Mouse (Mus musculus) thymus, postnatal 4 days (tissue): Measurements from ENCODE around the gene Olfr820.
"Not testable (repeated sequence)": the region's sequence is repeated elsewhere in the genome, so short reads cannot be mapped to it uniquely, and the experiment has no call there.

ENCODE experiments used
- DNase-seq: peaks from one replicate; pipeline ENCODE4 v3.0.0; 2021

The Olfr820 gene

DNA sequence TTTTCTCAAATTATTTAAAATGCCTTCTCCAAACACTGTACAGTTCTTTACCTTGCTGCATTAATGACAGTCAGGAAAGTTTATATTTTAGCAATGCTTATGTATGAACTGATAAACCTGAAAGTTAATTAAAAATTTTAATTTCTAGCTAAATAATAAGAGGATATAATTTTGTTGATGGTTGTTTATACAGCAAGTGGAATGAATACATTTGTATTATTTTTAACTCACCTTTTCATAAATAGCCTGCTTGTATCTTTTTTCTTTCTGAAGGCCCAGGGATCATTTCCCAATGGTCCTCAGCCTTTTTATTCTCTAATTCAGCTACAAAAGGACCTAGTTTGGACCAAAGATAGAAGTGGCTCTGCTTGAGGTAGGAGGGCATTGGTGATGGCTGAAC lies at the start of gene Olfr820:
Olfr820 (plus strand) TSS at position 301 of the 400 bp plus-strand sequence.
- DNase-seq: no peak

GRCm38 (mm10) chr10:129966232-129966631 lies 46.2 kb upstream of the Olfr820 start:
- not testable (repeated sequence) for DNase-seq

- not testable (repeated sequence) for DNase-seq
Measured at GRCm38 (mm10) chr10:129967166-129967565, 45.3 kb upstream of the Olfr820 start, which contains the start of gene Olfr819. Gene Olfr819, minus strand, starts transcription at chr10:129967266.

- DNase-seq: not testable (repeated sequence)
Measured at GRCm38 (mm10) chr10:129972994-129973393, 39.4 kb upstream of the Olfr820 start.

DNA sequence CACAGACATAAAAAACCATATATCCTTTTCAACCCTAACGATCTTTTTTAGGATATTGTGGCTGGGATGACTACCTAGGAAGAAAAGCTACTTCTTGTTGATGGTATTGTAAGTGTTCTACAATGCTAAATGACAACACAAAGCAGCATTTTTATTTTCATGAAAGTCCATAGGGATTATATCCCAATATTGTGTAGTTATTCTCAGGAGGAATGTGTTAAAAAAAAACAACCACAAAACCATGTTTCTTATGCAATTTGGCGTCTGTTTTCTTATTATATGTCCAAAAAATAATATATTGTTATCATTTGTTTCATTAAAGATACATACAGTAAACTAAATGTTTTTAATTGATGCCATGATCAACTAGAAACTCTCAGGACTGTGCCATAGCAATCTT lies 36.4 kb upstream of the Olfr820 start, which contains the start of gene Olfr247:
Olfr247 (minus strand) TSS at position 101 of the 400 bp plus-strand sequence.
- DNase-seq: not testable (repeated sequence)

DNA sequence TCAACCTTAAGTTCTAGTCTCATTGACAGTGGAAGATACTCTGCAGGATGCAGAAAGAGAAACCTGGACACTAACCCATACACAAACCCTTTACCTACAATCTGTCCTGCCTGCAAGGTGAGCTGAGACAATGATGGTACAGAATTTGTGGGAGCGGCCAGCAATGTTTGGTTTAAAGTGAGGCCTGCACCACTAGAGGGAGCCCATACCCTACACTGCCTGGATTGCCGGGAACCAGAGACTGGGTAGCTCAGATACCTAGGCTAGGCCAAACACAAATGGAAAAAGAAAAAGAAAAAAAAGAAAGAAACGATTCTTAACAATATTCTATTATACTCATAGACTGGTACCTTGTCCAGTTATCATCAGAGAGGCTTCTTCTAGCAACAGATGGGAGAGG lies 30.6 kb upstream of the Olfr820 start:
- DNase-seq: not testable (repeated sequence)

DNA sequence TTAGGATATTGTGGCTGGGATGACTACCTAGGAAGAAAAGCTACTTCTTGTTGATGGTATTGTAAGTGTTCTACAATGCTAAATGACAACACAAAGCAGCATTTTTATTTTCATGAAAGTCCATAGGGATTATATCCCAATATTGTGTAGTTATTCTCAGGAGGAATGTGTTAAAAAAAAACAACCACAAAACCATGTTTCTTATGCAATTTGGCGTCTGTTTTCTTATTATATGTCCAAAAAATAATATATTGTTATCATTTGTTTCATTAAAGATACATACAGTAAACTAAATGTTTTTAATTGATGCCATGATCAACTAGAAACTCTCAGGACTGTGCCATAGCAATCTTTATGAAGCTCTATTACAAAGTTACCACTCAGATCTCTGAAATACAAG lies 27.5 kb upstream of the Olfr820 start, which contains the start of gene Gm10310:
Gm10310 (minus strand) TSS at position 101 of the 400 bp plus-strand sequence.
- DNase-seq: not testable (repeated sequence)

DNA sequence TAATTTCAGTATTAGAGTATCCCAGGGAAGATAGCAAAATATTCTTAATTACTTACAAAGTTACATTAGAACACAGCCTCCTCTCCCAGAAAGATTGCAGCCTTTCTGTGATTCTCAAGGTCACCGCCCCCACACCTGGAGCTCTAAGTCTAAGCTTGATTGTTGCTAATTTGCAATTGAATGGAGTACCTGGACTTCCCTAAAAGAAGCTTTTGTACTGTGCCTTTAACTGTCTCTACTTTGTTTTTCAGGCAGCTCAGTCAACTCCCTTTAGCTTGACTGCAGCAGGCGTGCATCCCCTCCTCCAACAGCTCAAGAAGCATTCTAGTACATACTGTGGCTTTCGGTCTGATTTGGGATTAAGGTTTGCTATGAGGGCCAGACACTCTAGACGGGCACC lies 8.3 kb upstream of the Olfr820 start:
- not testable (repeated sequence) for DNase-seq

DNA sequence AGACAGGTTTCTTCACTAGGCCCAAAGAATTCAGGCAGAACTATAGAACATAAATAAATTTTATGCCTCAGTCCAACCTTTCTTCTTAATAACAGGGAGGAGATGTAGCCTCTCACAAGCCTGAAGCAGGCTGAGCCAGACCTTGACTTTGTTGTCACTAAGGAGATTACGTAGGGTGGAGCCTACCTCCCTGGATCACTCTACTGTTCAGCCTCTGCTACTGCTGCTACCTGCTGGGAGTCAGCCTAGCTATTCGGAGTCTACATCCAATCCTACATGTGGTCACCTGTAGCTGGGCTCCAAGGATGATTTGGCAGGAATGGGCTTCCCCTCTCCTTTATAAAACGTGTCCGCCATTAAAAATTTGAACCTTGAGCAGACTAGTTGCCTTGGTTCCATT lies 7.1 kb upstream of the Olfr820 start:
- not testable (repeated sequence) for DNase-seq

- DNase-seq: no peak
Measured at GRCm38 (mm10) chr10:130030048-130030447, 17.6 kb downstream of the Olfr820 start, which contains the start of gene Olfr821. Gene Olfr821, plus strand, starts transcription at chr10:130030348.

DNA sequence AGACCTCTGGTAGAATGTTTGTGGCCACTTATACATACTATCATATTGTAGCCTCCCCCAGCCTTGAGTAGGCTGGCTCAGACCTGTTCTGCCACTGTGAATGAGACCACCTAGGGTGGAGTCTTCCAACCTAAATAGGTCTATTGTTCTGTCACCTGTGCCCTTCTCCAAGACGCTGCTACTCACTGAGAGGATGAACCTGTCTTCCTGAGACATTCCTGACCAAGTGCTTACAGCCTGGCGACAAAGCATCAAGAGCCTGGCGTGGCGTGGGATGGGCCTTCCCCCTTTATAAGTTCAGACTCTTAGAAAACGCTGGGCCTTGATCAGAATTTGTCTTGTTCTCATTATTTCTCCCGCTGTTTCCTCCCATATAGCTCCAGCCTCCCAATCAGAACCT lies 24.7 kb downstream of the Olfr820 start:
- no peak for DNase-seq
